Mouse (Mus musculus): Measurements from ENCODE around the gene Camta1. TPM values are rescaled to one million over a fixed set of nuclear protein-coding genes. Genes with fewer than 3 reads are reported as not detected.

Camta1 gene
- polyA plus RNA-seq, 1 experiment from 2014 or later: 77.1 TPM

- H3K9me3 ChIP-seq (replicated peaks): no peaks in the 10 kb centered on the region
- no peaks in the 10 kb centered on the region for H3K4me1 ChIP-seq
- peaks cover 6% of the 10 kb centered on the region; the same call in 1 of the 2 replicates for H3K36me3 ChIP-seq
- H3K9ac ChIP-seq: no peak overlapping the region
- H3K4me3 ChIP-seq (replicated peaks): no peak overlapping the region
- ATAC-seq (ENCODE audit: insufficient number of reproducible peaks, low FRiP score, low TSS enrichment, low read depth): no peak
- 78% methylated on average over 5 of the region's 5 CpGs for WGBS
- no peaks in the 10 kb centered on the region for H3K27me3 ChIP-seq
- H3K4me2 ChIP-seq (replicated peaks): no peak overlapping the region
- no peak overlapping the region for H3K27ac ChIP-seq (replicated peaks)
Measured at GRCm38 (mm10) chr4:151083027-151083426, 778.6 kb downstream of the Camta1 start.

GRCm38 (mm10) chr4:151081977-151082376, 779.7 kb downstream of the Camta1 start:
- Histone ChIP-seq H3K4me3 (replicated peaks) (no peak overlapping the region), H3K27ac (replicated peaks) (no peak overlapping the region), H3K9me3 (replicated peaks) (no peaks in the 10 kb centered on the region), H3K27me3 (no peaks in the 10 kb centered on the region), H3K4me2 (replicated peaks) (no peak overlapping the region), H3K9ac (no peak overlapping the region), H3K4me1 (no peaks in the 10 kb centered on the region), H3K36me3 (peaks cover 17% of the 10 kb centered on the region)
- 90% methylated on average over 13 of the region's 13 CpGs for WGBS
- ATAC-seq (ENCODE audit: insufficient number of reproducible peaks, low FRiP score, low TSS enrichment, low read depth): no peak

GRCm38 (mm10) chr4:151081355-151081754, 780.3 kb downstream of the Camta1 start:
- Histone ChIP-seq H3K9ac (no peak overlapping the region), H3K4me3 (replicated peaks) (no peak overlapping the region), H3K4me2 (replicated peaks) (no peak overlapping the region), H3K27ac (replicated peaks) (no peak overlapping the region), H3K27me3 (no peaks in the 10 kb centered on the region), H3K9me3 (replicated peaks) (no peaks in the 10 kb centered on the region), H3K4me1 (no peaks in the 10 kb centered on the region), H3K36me3 (peaks cover 22% of the 10 kb centered on the region)
- 69% methylated on average over 2 of the region's 2 CpGs for WGBS
- no peak for ATAC-seq (ENCODE audit: insufficient number of reproducible peaks, low FRiP score, low TSS enrichment, low read depth)

- H3K4me3 ChIP-seq (replicated peaks): no peak overlapping the region
- no peak overlapping the region for H3K4me2 ChIP-seq (replicated peaks)
- no peak overlapping the region for H3K27ac ChIP-seq (replicated peaks)
- WGBS: 93% methylated on average over 15 of the region's 15 CpGs
- no peak overlapping the region for H3K9ac ChIP-seq
- no peak for ATAC-seq (ENCODE audit: insufficient number of reproducible peaks, low FRiP score, low TSS enrichment, low read depth)
- no peaks in the 10 kb centered on the region for H3K27me3 ChIP-seq
- H3K9me3 ChIP-seq (replicated peaks): no peaks in the 10 kb centered on the region
- no peaks in the 10 kb centered on the region for H3K4me1 ChIP-seq
- peaks cover 22% of the 10 kb centered on the region for H3K36me3 ChIP-seq
Measured at GRCm38 (mm10) chr4:151074817-151075216, 786.9 kb downstream of the Camta1 start.

GRCm38 (mm10) chr4:151073108-151073744, 788.5 kb downstream of the Camta1 start:
- Histone ChIP-seq H3K4me1 (no peaks in the 10 kb centered on the region), H3K27me3 (no peaks in the 10 kb centered on the region), H3K4me3 (replicated peaks) (no peak overlapping the region), H3K9me3 (replicated peaks) (no peaks in the 10 kb centered on the region), H3K9ac (no peak overlapping the region), H3K4me2 (replicated peaks) (no peak overlapping the region), H3K27ac (replicated peaks) (no peak overlapping the region), H3K36me3 (peaks cover 22% of the 10 kb centered on the region)
- ATAC-seq (ENCODE audit: insufficient number of reproducible peaks, low FRiP score, low TSS enrichment, low read depth): no peak; the same call in 1 of the 2 replicates
- 46% methylated on average over 13 of the region's 13 CpGs for WGBS

GRCm38 (mm10) chr4:151070962-151071361, 790.7 kb downstream of the Camta1 start:
- no peaks in the 10 kb centered on the region for H3K27me3 ChIP-seq
- H3K4me2 ChIP-seq (replicated peaks): no peak overlapping the region
- H3K36me3 ChIP-seq: 0 out of 2 replicates have a peak, but pooled peaks cover 5% of the 10 kb centered on the region
- WGBS: 81% methylated on average over 7 of the region's 7 CpGs
- ATAC-seq (ENCODE audit: insufficient number of reproducible peaks, low FRiP score, low TSS enrichment, low read depth): no peak
- no peak overlapping the region for H3K27ac ChIP-seq (replicated peaks)
- no peaks in the 10 kb centered on the region for H3K4me1 ChIP-seq
- H3K9me3 ChIP-seq (replicated peaks): no peaks in the 10 kb centered on the region
- H3K9ac ChIP-seq: no peak overlapping the region
- H3K4me3 ChIP-seq (replicated peaks): no peak overlapping the region

GRCm38 (mm10) chr4:151068751-151069150, 792.9 kb downstream of the Camta1 start:
- H3K4me2 ChIP-seq (replicated peaks): no peak overlapping the region
- H3K4me1 ChIP-seq: no peaks in the 10 kb centered on the region
- H3K27me3 ChIP-seq: no peaks in the 10 kb centered on the region
- no peak overlapping the region for H3K27ac ChIP-seq (replicated peaks)
- no peak overlapping the region for H3K4me3 ChIP-seq (replicated peaks)
- H3K36me3 ChIP-seq: no peaks in the 10 kb centered on the region
- ATAC-seq (ENCODE audit: insufficient number of reproducible peaks, low FRiP score, low TSS enrichment, low read depth): no peak
- H3K9me3 ChIP-seq (replicated peaks): no peaks in the 10 kb centered on the region
- H3K9ac ChIP-seq: no peak overlapping the region
- 76% methylated on average over 4 of the region's 4 CpGs for WGBS

GRCm38 (mm10) chr4:151059566-151059965, 802.1 kb downstream of the Camta1 start:
- H3K9me3 ChIP-seq (replicated peaks): no peaks in the 10 kb centered on the region
- peaks cover 18% of the 10 kb centered on the region for H3K4me1 ChIP-seq
- H3K36me3 ChIP-seq: peaks cover 8% of the 10 kb centered on the region; the same call in 1 of the 2 replicates
- no peak overlapping the region for H3K4me3 ChIP-seq (replicated peaks)
- H3K27me3 ChIP-seq: no peaks in the 10 kb centered on the region
- no peak overlapping the region for H3K9ac ChIP-seq
- no peak for ATAC-seq (ENCODE audit: insufficient number of reproducible peaks, low FRiP score, low TSS enrichment, low read depth)
- no peak overlapping the region for H3K4me2 ChIP-seq (replicated peaks)
- no peak overlapping the region for H3K27ac ChIP-seq (replicated peaks)
- 97% methylated on average over 4 of the region's 4 CpGs for WGBS

GRCm38 (mm10) chr4:151058634-151059033, 803.0 kb downstream of the Camta1 start:
- Histone ChIP-seq H3K27ac (replicated peaks) (peak overlapping the region; percentile 94), H3K4me1 (peaks cover 18% of the 10 kb centered on the region), H3K4me2 (replicated peaks) (peak overlapping the region; percentile 67), H3K9me3 (replicated peaks) (no peaks in the 10 kb centered on the region), H3K36me3 (peaks cover 16% of the 10 kb centered on the region), H3K9ac (peak overlapping the region; percentile 45), H3K27me3 (no peaks in the 10 kb centered on the region), H3K4me3 (replicated peaks) (peak overlapping the region; percentile 96)
- no peak for ATAC-seq (ENCODE audit: insufficient number of reproducible peaks, low FRiP score, low TSS enrichment, low read depth)
- WGBS: 76% methylated on average over 4 of the region's 4 CpGs

- Histone ChIP-seq H3K9me3 (replicated peaks) (no peaks in the 10 kb centered on the region), H3K9ac (peak within 1 kb of the TSS; percentile 91), H3K4me3 (replicated peaks) (peak within 1 kb of the TSS; percentile 96), H3K4me2 (replicated peaks) (peak within 1 kb of the TSS; percentile 67), H3K36me3 (peaks cover 19% of the 10 kb centered on the region), H3K27me3 (no peaks in the 10 kb centered on the region), H3K27ac (replicated peaks) (peak within 1 kb of the TSS; percentile 94), H3K4me1 (peaks cover 18% of the 10 kb centered on the region)
- under 1% methylated on average over 111 of the region's 114 CpGs for whole genome bisulfite sequencing
- ATAC-seq (ENCODE audit: insufficient number of reproducible peaks, low FRiP score, low TSS enrichment, low read depth): peak; percentile 99
Measured at GRCm38 (mm10) chr4:151057347-151058321, 804.0 kb downstream of the Camta1 start, which contains the start of gene Vamp3. TSS of gene Vamp3 (minus strand) at chr4:151057963.

- peaks cover 5% of the 10 kb centered on the region; the same call in 1 of the 2 replicates for H3K4me1 ChIP-seq
- no peak overlapping the region for H3K4me3 ChIP-seq (replicated peaks)
- no peaks in the 10 kb centered on the region for H3K9me3 ChIP-seq (replicated peaks)
- ATAC-seq (ENCODE audit: insufficient number of reproducible peaks, low FRiP score, low TSS enrichment, low read depth): no peak
- WGBS: 79% methylated on average over 1 of the region's 1 CpGs
- H3K36me3 ChIP-seq: peaks cover 68% of the 10 kb centered on the region
- H3K9ac ChIP-seq: no peak overlapping the region
- no peaks in the 10 kb centered on the region for H3K27me3 ChIP-seq
- H3K4me2 ChIP-seq (replicated peaks): no peak overlapping the region
- no peak overlapping the region for H3K27ac ChIP-seq (replicated peaks)
Measured at GRCm38 (mm10) chr4:151051162-151051561, 810.5 kb downstream of the Camta1 start.
